ENCODE assay signal across 12 mouse cellular contexts in the genomic region with DNA sequence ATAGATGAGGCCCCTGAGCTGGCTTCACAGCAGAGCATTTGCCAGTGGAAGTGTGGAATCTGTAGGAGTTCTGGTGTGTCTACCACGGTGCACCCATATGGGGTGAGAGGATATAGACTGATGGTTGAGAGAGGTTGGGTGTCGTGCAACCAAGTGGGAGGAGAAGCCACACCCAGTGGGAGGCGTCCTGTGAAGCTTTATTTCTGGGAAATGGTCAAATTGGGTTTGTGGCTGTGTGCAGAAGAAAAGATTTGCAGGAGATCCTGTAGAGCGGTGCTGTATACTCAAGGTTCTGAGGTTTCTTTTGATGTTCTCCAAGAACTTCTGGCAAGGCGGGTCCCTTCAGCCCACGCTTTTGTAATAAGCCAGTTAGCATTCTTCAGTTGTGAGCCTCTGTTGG. TPM values are rescaled to one million over a fixed set of nuclear protein-coding genes. Genes with fewer than 3 reads are reported as not detected.
DNase-seq lines count a peak whose midpoint lies in the region; ATAC-seq lines count a peak whose summit lies in the region.
"Had no signal": no experiment of that assay in that cellular context is flagged by ENCODE, and none has a peak within 500 bp of the region (broad histone marks: within the 10 kb centered on the region; RNA-seq: fewer than 3 reads in every experiment).

No protein-coding gene starts in this region.

- DNase-seq in left cerebral cortex, adult 18-20 months (ENCODE audit: low spot score in 2 of 2) = peak; percentile 23 to 65
- no peak for DNase-seq in left cerebral cortex, postnatal 4 days
- peak; percentile 86 for DNase-seq in CD4-positive helper T cell, adult 2 months (ENCODE audit: low read depth, low spot score)
- DNase-seq in ZHBTc4 (ENCODE audit: low read depth, low spot score) (peak; percentile 21), MN1 (ENCODE audit: low spot score) (no peak), liver (no peak)
- DNase-seq in kidney, adult 11 months = no peak
- DNase-seq: cerebellum, postnatal 14 days; gastrocnemius, postnatal 14 days; kidney, postnatal 14 days had no signal

- ATAC-seq in megakaryocyte-erythroid progenitor cell, adult 5-6 weeks (replicated peaks; ENCODE audit: low FRiP score, low TSS enrichment, poor library complexity, severe bottlenecking) = 0 out of 2 replicates have a peak, but pooled peaks have one; percentile 63
- ATAC-seq: intestine, embryonic 16.5 days had no signal

- intact Hi-C loops in left cerebral cortex, postnatal 4 days (cut with DNase I) = no loop called here

RNA-seq across cellular contexts. Expression of gene Plcl2, which starts 15.8 kb away (rescaled TPM):
- 10 to 100 TPM; 91.8 to 94.5 TPM for total RNA-seq in left cerebral cortex, adult 18-20 months (2021)
- 10 to 100 TPM; 51.2 to 52.0 TPM for total RNA-seq in left cerebral cortex, postnatal 4 days (2021)
- 42.4 and 61.8 TPM in 2 replicates for total RNA-seq in megakaryocyte-erythroid progenitor cell, adult 5-6 weeks (2014; fragmentation: Nextera tagmentation)
- total RNA-seq in megakaryocyte-erythroid progenitor cell, adult 5-6 weeks (2017) = 44.0 and 47.5 TPM in 2 replicates

Comparison
In these comparisons a context has a peak if more than half of its experiments do, and no peak if none do; other contexts are left out.
1. DNase-seq: peak in left cerebral cortex, adult 18-20 months (2 of 2), CD4-positive helper T cell, adult 2 months (single experiment) and ZHBTc4 (single experiment); none in left cerebral cortex, postnatal 4 days (single experiment), kidney, adult 11 months (single experiment), MN1 (single experiment) and liver (single experiment).